Mouse (Mus musculus): Measurements from ENCODE around the gene Gucy2e. TPM values are rescaled to one million over a fixed set of nuclear protein-coding genes. Genes with fewer than 3 reads are reported as not detected.

Gucy2e gene
- not detected for total RNA-seq (2021)
- long read RNA-seq, experiment 1, result 0 reads
- long read RNA-seq, experiment 2, result 0 reads

DNA sequence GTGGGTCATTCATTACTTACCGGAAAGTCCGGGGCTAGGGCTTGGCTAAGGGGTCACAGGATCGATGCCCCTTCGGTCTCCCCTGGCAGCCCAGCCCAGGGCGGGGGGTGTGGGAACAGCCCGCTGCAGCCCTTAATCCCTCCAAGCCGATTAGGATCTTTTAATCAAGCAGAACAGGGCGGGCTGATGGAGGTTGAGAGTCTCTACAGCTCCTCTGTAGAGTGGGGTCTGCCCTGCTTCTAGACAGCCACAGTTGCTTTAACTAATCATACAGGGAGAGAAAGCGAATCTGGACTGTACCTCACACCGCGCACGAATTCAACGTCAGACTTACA is at the start of gene Gucy2e:
Gucy2e (minus strand) TSS at position 111 of the 335 bp plus-strand sequence.
- DNase-seq, result no peak

DNA sequence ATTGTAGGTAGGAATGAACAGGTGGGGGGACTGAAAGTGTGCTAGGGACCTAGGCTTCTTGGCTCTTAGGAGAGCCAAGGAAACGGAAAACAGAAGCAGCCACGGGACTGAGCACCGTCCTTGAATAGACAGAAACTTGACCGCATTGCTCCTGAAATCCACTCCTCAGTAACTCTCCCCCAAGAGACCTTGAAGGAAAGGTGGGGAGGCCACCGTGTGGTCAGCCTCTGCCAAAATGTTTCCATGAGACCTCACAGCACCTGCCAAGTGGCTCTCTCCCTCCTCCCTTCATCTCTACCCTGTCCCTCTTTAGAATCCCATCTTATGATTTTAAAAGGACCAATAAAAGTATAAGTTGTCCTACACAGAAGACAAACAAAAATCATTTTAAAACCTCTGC is 40.4 kb upstream of the Gucy2e start:
- peak in 1 of 2 experiments; percentile 17 for DNase-seq

GRCm38 (mm10) chr11:69276081-69276480 is 39.2 kb upstream of the Gucy2e start:
- DNase-seq, result peak; percentile 69

DNA sequence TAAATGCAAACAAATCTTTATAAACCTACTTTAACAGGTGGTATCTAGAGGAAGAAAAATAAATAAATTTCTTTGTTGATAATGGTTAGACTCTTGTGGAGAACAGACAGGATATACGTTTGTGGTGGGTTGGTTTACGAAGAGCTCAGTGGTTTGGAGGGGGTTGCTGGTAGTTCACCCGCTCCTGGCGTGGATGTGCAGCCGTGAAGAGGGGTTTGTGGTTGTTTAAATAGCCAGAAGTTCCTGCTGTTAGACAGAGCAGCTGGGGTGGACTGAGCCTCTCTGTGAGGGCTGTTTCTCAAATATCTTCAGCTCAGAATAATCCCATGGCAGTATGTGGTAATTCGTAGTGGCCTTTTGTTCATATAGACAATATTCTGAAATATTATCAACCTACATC is 38.8 kb upstream of the Gucy2e start:
- no peak for DNase-seq

DNA sequence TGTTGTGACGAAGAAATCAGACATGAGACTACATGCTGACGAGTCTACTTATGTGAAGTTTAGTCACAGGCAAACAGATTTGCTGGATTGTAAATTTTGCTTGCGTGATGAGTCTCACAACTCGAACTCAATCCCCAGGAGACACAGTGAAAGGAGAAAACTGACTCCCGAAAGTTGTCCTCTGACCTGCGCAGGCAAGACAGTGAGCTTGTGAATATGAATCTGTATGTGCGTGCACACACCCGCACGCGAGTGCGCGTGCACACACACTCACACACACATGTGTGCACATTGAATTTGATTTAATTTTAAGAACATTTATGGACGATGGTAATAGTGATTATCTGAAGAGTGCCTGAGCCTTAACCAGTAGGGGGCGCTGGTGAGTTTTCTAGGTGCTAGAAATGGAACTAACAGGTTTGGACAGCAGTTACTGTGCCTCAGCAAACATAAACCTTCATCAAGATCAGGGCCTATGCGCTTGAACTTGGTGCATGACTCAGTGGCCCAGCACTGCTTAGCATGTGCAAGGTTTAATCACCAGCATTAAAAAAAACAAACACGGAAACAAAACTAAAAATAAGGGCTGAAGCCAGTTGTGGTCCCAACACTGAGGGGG is 35.4 kb upstream of the Gucy2e start:
- DNase-seq, result peak; percentile 87 to 91

- peak; percentile 84 to 89 for DNase-seq
Observed at GRCm38 (mm10) chr11:69269575-69269974, 32.7 kb upstream of the Gucy2e start.

DNA sequence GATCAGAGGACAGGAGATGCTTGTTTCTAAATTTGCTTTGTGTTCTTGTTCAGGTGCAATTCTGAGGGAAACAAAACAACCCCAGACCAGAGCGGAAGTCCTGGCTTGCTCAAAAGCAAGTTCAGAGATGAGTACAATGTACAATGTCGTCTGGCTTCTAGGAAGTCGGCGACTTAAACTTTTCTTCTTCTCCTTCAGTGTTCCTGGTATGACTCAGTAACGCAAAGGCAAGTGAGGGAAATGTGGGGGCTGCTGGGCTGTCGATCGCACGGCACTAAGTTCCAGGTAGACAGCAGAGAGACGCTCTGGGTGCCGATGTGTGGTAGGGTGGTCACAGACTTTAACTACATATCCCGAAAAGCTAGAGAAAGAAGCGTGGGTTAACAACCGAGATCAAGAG is 31.3 kb upstream of the Gucy2e start:
- no peak for DNase-seq

GRCm38 (mm10) chr11:69267341-69267740 is 30.5 kb upstream of the Gucy2e start:
- DNase-seq, result no peak

DNA sequence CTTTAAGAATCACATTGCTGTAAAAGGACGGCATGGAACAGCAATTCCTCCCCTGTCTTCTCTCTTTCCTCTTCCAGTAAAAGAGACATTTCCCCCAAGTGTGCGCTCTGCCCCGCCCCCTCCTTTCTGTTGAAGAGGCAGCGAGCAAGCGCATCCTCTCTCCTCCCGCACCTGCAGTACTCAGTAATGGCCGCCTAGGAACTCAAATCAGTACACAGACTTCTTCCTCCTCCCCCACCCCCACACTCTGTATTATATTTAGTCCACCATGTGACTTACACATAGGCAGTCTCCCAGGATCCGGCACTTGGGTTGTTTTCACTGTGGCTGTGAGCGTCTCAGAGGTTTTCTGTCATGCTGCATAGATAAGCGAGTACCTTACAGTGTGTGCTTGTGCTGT is 29.4 kb upstream of the Gucy2e start:
- DNase-seq, result peak in 1 of 2 experiments; percentile 17

DNA sequence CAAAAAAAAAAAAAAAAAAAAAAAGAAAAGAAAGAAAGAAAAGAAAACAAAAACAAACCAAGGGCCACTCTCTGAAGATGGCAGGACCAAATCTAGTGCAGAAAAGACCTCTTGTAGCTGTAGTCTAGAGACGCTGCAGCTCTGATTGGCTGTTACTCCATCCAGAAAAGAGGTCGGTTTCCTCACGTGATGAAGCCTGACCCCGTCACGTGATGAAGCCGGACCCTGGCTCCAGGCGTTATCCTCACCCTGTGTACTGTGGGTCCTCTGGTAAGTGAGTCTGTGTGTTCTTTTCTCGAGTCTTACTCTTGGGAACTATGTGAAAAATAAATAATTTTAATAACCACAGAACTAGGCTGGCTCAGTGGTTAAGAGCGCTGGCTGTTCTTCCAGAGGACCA is 28.6 kb upstream of the Gucy2e start:
- DNase-seq, result no peak

- DNase-seq, result no peak
Observed at GRCm38 (mm10) chr11:69264276-69264675, 27.4 kb upstream of the Gucy2e start.

GRCm38 (mm10) chr11:69260111-69260510 is 23.3 kb upstream of the Gucy2e start:
- DNase-seq, result peak; percentile 56 to 57

DNA sequence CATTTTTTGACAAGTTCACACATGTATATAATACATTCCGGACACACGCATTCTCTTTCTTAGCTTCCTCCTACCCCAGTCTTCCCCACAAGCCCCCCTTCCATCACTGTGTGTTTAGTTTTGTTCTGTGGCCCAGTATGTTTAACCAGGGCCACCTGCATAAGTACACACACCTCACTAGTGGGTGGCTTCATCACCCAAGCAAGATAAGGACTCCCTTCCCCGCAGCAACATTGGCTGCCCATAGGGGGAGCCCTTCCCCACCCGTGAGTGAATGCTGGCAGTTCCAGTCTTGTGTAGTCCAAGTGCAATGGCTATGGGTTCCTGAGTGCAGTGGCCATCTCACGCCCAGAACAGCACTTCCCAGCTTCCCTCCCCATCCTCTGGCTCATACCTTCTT is 21.5 kb upstream of the Gucy2e start:
- peak; percentile 52 to 75 for DNase-seq

- no peak for DNase-seq
Observed at GRCm38 (mm10) chr11:69257807-69258206, 21.0 kb upstream of the Gucy2e start.

DNA sequence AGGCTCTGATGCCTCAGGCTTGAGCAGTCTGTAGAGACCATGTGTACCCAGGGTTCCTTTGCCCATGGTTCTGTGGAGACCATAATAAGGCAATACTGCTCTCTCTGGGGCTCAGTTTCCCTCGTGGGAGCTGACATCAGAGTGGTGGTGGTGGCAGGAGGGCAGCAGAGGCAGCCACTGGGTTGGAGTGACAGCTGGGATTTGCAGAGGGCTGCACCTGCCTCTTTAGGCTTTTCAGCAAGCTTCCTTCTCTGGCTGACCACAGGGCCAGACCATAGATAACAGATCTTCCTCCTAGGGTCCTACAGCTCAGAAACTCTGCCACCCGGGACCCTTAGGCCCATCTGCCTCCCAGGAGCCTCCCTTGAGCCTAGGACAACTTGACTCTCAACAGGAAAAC is 20.2 kb upstream of the Gucy2e start:
- DNase-seq, result no peak

DNA sequence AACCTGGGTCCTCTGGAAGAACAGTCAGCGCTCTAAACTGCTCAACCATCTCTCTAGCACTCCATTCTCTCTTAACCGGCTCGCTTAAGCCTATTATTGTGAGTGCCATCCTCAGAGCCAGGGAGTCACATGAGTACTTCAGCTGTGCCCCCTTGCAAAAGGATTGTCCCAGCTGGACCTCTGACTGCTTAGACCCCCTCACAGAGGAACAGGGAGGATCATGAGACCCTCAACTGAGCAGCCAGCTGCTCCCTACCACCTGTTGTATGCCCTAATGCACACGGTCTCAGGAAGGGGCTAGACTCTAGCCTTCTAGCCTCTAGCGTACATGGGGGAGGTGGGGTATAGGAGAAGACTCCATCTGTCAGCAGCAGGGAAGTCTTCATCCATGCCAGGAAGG is 18.0 kb upstream of the Gucy2e start:
- no peak for DNase-seq

DNA sequence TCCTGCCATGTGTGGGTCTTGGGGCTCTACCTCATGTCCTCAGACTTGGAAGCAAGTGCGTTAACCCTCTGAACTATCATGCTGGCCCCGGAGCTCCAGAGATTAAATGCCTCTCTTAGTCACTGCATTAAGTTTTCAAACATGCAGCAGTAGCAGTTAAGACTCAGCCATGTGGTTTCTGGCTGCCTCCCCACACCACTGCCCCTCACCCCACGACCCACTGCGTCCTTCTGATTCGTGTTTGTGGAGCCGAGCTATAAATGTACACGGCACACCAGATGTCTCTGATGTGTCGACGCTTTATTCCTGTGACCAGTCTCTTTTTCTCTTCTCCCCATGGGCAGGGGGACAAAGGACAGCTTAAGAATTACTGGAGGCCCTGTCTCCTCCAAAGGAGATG is 16.3 kb upstream of the Gucy2e start:
- DNase-seq, result no peak

- no peak for DNase-seq
Observed at GRCm38 (mm10) chr11:69251953-69252352, 15.1 kb upstream of the Gucy2e start.

DNA sequence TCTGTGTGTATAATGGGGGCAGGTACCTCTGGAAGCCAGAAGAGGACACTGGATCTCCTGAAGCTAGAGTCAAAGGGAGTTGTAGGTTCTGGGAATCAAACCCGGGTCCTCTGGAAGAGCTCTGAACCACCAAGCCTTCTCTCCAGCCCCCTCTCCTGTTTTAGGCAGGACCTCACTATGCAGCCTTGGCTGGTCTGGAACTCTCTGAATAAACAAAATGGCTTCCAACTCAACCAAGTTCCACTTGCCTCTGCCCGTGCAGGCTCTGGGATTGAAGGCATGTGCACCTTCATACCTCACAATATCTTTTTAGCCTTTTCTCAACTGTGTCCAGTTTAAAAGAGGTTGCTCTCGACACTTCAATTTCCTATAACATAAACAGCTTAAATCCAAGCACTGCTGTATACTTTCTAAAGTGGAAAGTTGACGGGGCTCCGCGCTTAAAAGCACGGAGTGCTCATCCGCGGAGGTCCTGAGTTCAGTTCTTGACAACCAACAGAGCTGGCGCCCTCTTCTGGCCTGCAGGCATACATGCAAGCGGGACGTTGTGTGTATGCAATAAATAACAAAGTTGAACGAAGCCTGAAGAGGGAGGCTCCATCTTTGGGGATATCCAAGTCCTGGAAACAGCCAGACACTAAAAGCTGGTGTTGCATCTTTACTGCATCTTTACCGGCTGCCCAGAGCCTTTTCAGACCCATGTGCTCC is 14.5 kb upstream of the Gucy2e start:
- DNase-seq, result peak in 1 of 2 experiments; percentile 28

DNA sequence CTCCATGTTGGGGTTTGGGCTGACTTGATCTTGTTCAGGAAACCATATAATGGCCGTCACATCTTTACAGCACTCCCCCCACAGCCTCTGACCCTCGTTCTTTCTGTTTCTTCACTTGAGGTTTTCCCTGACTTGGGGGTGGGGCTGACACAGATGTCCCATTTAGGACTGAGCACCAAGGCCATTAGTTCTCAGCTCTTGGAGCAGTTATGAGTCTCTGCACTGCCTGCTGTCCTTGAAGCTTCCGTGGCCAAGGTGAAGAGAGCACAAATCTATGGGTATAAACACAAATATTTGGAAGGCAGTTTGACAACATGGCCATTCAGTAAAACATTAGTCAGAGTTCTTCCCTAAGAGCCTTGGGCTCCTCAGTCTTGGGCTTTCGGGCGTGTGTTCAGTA is 13.3 kb upstream of the Gucy2e start:
- peak; percentile 52 to 54 for DNase-seq

- peak; percentile 48 to 51 for DNase-seq
Observed at GRCm38 (mm10) chr11:69249131-69249530, 12.3 kb upstream of the Gucy2e start.

DNA sequence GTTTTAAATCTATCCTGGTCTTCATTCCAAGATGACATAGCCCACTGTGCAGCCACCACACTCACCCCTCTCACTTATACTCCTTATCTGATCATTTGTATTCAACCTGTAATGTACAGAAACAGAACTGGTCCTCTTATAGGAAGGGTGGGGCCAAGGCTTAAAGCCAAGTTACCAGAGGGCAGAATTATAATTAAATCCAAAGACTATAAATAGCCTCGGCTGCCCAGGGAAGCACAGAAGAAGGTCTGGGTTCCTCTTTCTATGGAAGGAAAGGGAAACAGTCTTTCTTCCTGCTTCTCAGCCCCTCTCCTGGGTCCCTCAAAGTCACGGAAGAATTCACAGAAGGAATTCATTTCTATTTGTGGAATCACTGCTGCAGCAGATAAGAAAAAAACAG is 8.8 kb upstream of the Gucy2e start:
- no peak for DNase-seq

DNA sequence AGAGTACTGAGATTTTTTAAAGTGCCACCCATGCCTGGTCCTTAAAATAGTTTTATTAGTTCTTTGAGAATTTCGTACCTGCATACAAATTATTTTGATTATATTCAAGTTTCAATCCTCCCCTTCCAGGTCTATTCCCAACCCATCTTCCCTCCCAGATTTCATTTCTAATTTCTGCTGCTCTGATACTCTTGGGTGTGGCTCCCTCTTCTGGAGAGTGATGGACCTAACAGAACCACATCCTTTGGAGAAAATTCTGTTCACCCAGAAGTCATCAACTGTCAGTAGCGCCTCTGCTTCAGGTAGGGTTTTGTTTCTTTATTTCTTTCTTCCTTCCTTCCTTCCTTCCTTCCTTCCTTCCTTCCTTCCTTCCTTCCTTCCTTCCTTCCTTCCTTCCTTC is 8.1 kb upstream of the Gucy2e start:
- peak; percentile 33 to 62 for DNase-seq
